ENCODE assay signal across 8 mouse cellular contexts in the genomic region with DNA sequence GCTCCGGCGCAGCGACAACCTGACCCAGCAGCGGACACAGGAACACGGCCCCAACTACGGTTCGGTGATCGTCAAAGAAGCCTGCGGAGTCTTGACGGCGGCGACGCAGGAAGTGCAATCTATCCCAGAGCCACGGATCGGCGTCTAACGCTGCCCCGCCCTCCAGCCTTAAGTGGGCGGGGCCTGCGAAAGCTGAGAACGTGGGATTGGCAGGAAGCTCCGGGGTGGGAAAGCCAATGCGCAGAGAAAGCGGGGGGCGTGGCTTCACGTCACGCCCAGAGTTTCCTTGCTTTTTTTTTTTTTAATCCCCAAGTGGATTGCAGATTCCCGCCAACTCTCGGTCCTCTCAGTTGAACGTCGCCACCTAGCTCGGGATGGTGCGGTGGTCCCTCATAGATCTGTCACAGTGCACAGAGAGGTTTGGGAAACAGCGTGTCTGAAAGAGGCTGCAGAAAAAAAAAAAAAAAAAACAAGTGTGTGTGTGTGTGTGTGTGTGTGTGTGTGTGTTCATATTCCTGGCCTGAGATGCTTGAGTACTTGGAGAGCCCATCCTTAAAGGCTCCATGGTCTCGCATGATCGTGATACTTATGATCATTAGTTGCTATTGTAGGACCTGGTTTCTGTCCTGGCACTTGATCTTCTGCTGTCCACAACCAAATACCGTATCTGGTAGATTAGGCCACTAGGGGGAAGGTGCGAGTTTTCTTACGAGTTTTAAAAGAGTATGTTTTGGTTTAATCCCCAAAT. TPM values are rescaled to one million over a fixed set of nuclear protein-coding genes. Genes with fewer than 3 reads are reported as not detected.
DNase-seq lines count a peak whose midpoint lies in the region; ATAC-seq and TF ChIP-seq lines count a peak whose summit lies in the region.

A gene (minus strand): TSS at position 114 of the 748 bp plus-strand sequence.

- peak; percentile 94 for ATAC-seq in forebrain, embryonic 11.5 days (replicated peaks; ENCODE audit: low FRiP score)
- ATAC-seq in heart, embryonic 16.5 days (replicated peaks; ENCODE audit: extremely low read depth, insufficient read depth, low FRiP score) = peak; percentile 91
- peak; percentile 96 for ATAC-seq in liver, embryonic 15.5 days (ENCODE audit: insufficient read depth)
- peak; percentile 92 for ATAC-seq in neural tube, embryonic 12.5 days (ENCODE audit: low FRiP score, low read depth)

- WGBS in forebrain, embryonic 11.5 days = under 1% methylated on average over 39 of the region's 39 CpGs
- under 1% methylated on average over 39 of the region's 39 CpGs for WGBS in heart, embryonic 16.5 days
- under 1% methylated on average over 39 of the region's 39 CpGs for WGBS in liver, embryonic 15.5 days (ENCODE audit: insufficient replicate concordance)
- WGBS in neural tube, embryonic 12.5 days = under 1% methylated on average over 39 of the region's 39 CpGs

- peaks cover 5 to 18% of the 10 kb centered on the region in 2 experiments; a peak in 3 of 4 replicates for H3K4me1 ChIP-seq in CH12.LX (ENCODE audit: control insufficient read depth in 1 of 2, insufficient read depth in 2 of 2)
- no peaks in the 10 kb centered on the region; the same call in 1 of the 2 replicates for H3K4me1 ChIP-seq in forebrain, embryonic 11.5 days (replicated peaks; ENCODE audit: control insufficient read depth, insufficient read depth, low read length)
- peaks cover 13% of the 10 kb centered on the region for H3K4me1 ChIP-seq in heart, embryonic 16.5 days (ENCODE audit: control insufficient read depth, insufficient read depth, low read length)
- peaks cover 22% of the 10 kb centered on the region for H3K4me1 ChIP-seq in liver, embryonic 15.5 days (replicated peaks)
- H3K4me1 ChIP-seq in neural tube, embryonic 12.5 days = peaks cover 4% of the 10 kb centered on the region; the same call in 1 of the 2 replicates

- peak; percentile 77 for TF ChIP-seq POLR2A in CH12.LX (IDR thresholded peaks at IDR 0.05; ENCODE audit: low read depth, low read length)

- peaks cover 26% of the 10 kb centered on the region for H3K79me2 ChIP-seq in CH12.LX (replicated peaks; ENCODE audit: control insufficient read depth, extremely low read depth, insufficient read depth, poor library complexity, severe bottlenecking)

- peak within 1 kb of the TSS; percentile 76 to 95 (median 89) for H3K4me3 ChIP-seq in CH12.LX (replicated peaks in 1 of 3; ENCODE audit: low read depth in 2 of 3, low read length in 2 of 3, poor library complexity in 1 of 3)
- peak within 1 kb of the TSS; percentile 69 for H3K4me3 ChIP-seq in forebrain, embryonic 11.5 days (ENCODE audit: low read depth, low read length)
- peak within 1 kb of the TSS; percentile 96 for H3K4me3 ChIP-seq in heart, embryonic 16.5 days (ENCODE audit: low read length)
- peak within 1 kb of the TSS; percentile 77 for H3K4me3 ChIP-seq in liver, embryonic 15.5 days (replicated peaks)
- peak within 1 kb of the TSS; percentile 93 for H3K4me3 ChIP-seq in neural tube, embryonic 12.5 days

- peak within 1 kb of the TSS; percentile 44 for H3K27ac ChIP-seq in CH12.LX (ENCODE audit: insufficient read depth, low read depth)
- peak within 1 kb of the TSS; percentile 41; the same call in 1 of the 2 replicates for H3K27ac ChIP-seq in forebrain, embryonic 11.5 days (ENCODE audit: low read depth, low read length)
- H3K27ac ChIP-seq in heart, embryonic 16.5 days (ENCODE audit: low read length) = peak within 1 kb of the TSS; percentile 71
- H3K27ac ChIP-seq in liver, embryonic 15.5 days (replicated peaks) = peak within 1 kb of the TSS; percentile 83
- no peak within 1 kb of the TSS for H3K27ac ChIP-seq in neural tube, embryonic 12.5 days

- TF ChIP-seq RAD21 in CH12.LX (IDR thresholded peaks at IDR 0.05; ENCODE audit: low read depth, low read length) = peak; percentile 71

- peak; percentile 98 for DNase-seq in CH12.LX (ENCODE audit: extremely low read depth)
- peak; percentile 98 for DNase-seq in c-Kit-positive CD71-positive TER-119-negative erythroid progenitor cells, embryonic 14.5 days (ENCODE audit: low read depth)
- peak; percentile 98 for DNase-seq in forebrain, embryonic 11.5 days (ENCODE audit: low spot score)
- peak; percentile 97 to 98 for DNase-seq in kidney, postnatal 36 days
- peak; percentile 99 for DNase-seq in telencephalon, adult 2 months (ENCODE audit: low read depth, low spot score)

- peak; percentile 32 to 72; a peak in 3 of 4 replicates for TF ChIP-seq CTCF in CH12.LX (conservative IDR thresholded peaks at IDR 0.05 in 1 of 2, IDR thresholded peaks at IDR 0.05 in 1 of 2; ENCODE audit: low read depth in 2 of 2, low read length in 2 of 2)

- no peak for TF ChIP-seq EP300 in CH12.LX (IDR thresholded peaks at IDR 0.05; ENCODE audit: low read length)

- H3K4me2 ChIP-seq in CH12.LX (ENCODE audit: insufficient read depth, low read depth, poor library complexity, severe bottlenecking) = peak within 1 kb of the TSS; percentile 98
- peak within 1 kb of the TSS; percentile 87 for H3K4me2 ChIP-seq in forebrain, embryonic 11.5 days (ENCODE audit: low read depth, low read length, severe bottlenecking)
- peak within 1 kb of the TSS; percentile 93 for H3K4me2 ChIP-seq in heart, embryonic 16.5 days (ENCODE audit: low read depth, low read length)
- H3K4me2 ChIP-seq in liver, embryonic 15.5 days = peak within 1 kb of the TSS; percentile 78
- H3K4me2 ChIP-seq in neural tube, embryonic 12.5 days (replicated peaks) = peak within 1 kb of the TSS; percentile 87

- H3K27me3 ChIP-seq in CH12.LX (replicated peaks) = no peaks in the 10 kb centered on the region
- H3K27me3 ChIP-seq in forebrain, embryonic 11.5 days (ENCODE audit: control insufficient read depth, insufficient read depth, low read length) = no peaks in the 10 kb centered on the region
- no peaks in the 10 kb centered on the region for H3K27me3 ChIP-seq in heart, embryonic 16.5 days (ENCODE audit: control insufficient read depth, insufficient read depth, low read length)
- H3K27me3 ChIP-seq in liver, embryonic 15.5 days = no peaks in the 10 kb centered on the region
- H3K27me3 ChIP-seq in neural tube, embryonic 12.5 days (replicated peaks) = no peaks in the 10 kb centered on the region

- H3K9ac ChIP-seq in CH12.LX (ENCODE audit: insufficient read depth, low read depth) = peak within 1 kb of the TSS; percentile 92
- H3K9ac ChIP-seq in forebrain, embryonic 11.5 days (ENCODE audit: low read length) = peak within 1 kb of the TSS; percentile 80
- peak within 1 kb of the TSS; percentile 95 for H3K9ac ChIP-seq in heart, embryonic 16.5 days (ENCODE audit: low read length)
- peak within 1 kb of the TSS; percentile 86 for H3K9ac ChIP-seq in liver, embryonic 15.5 days
- H3K9ac ChIP-seq in neural tube, embryonic 12.5 days = peak within 1 kb of the TSS; percentile 91

- in situ Hi-C loops in CH12.LX (cut with MboI; ENCODE audit: low pct_ligation_motif_present, low pct_unique_long_range_greater_than_20kb, low sequenced_read_pairs) = no loop called here

- H3K9me3 ChIP-seq in CH12.LX (replicated peaks; ENCODE audit: low read length) = no peaks in the 10 kb centered on the region
- no peaks in the 10 kb centered on the region for H3K9me3 ChIP-seq in forebrain, embryonic 11.5 days (ENCODE audit: control insufficient read depth, low read length)
- no peaks in the 10 kb centered on the region for H3K9me3 ChIP-seq in heart, embryonic 16.5 days (replicated peaks; ENCODE audit: control insufficient read depth, low read length)
- H3K9me3 ChIP-seq in liver, embryonic 15.5 days (replicated peaks) = no peaks in the 10 kb centered on the region
- no peaks in the 10 kb centered on the region for H3K9me3 ChIP-seq in neural tube, embryonic 12.5 days

- H3K36me3 ChIP-seq in CH12.LX (replicated peaks in 1 of 2; ENCODE audit: control insufficient read depth in 1 of 2, insufficient read depth in 1 of 2, low read length in 1 of 2) = peaks cover 20 to 29% of the 10 kb centered on the region in 2 experiments
- H3K36me3 ChIP-seq in forebrain, embryonic 11.5 days (ENCODE audit: control insufficient read depth, insufficient read depth, low read length) = no peaks in the 10 kb centered on the region; the same call in 1 of the 2 replicates
- peaks cover 16% of the 10 kb centered on the region for H3K36me3 ChIP-seq in heart, embryonic 16.5 days (ENCODE audit: control insufficient read depth, insufficient read depth)
- H3K36me3 ChIP-seq in liver, embryonic 15.5 days (replicated peaks) = peaks cover 29% of the 10 kb centered on the region
- peaks cover 17% of the 10 kb centered on the region for H3K36me3 ChIP-seq in neural tube, embryonic 12.5 days

- dilution Hi-C loops in CH12.LX (cut with MboI; ENCODE audit: extremely low pct_ligation_motif_present, extremely low pct_unique_long_range_greater_than_20kb, low sequenced_read_pairs) = no loop called here

TF ChIP-seq in CH12.LX, 34 proteins besides CTCF, POLR2A, EP300 and RAD21 (continues in another document):
- TF ChIP-seq GABPA (IDR thresholded peaks at IDR 0.05; ENCODE audit: insufficient replicate concordance, low read depth, low read length) (peak; percentile 34; the same call in 1 of the 2 replicates), CHD1 (IDR thresholded peaks at IDR 0.05; ENCODE audit: low read depth, low read length) (peak; percentile 89), JUND (conservative IDR thresholded peaks at IDR 0.05; ENCODE audit: low read depth, low read length) (0 out of 2 replicates have a peak, but pooled peaks have one; percentile 11), TCF12 (IDR thresholded peaks at IDR 0.05; ENCODE audit: low read depth, low read length) (peak; percentile 78), MAX (IDR thresholded peaks at IDR 0.05; ENCODE audit: low read length) (no peak; the same call in 1 of the 2 replicates), E2F4 (IDR thresholded peaks at IDR 0.05; ENCODE audit: insufficient replicate concordance, low read depth, low read length) (peak; percentile 91), SIN3A (IDR thresholded peaks at IDR 0.05; ENCODE audit: low read length) (peak; percentile 90), MYC (IDR thresholded peaks at IDR 0.05; ENCODE audit: low read depth, low read length) (no peak; the same call in 1 of the 2 replicates), TBP (conservative IDR thresholded peaks at IDR 0.05; ENCODE audit: low read depth, low read length) (0 out of 2 replicates have a peak, but pooled peaks have one; percentile 69), HCFC1 (IDR thresholded peaks at IDR 0.05; ENCODE audit: low read depth, low read length) (peak; percentile 95), MAZ (IDR thresholded peaks at IDR 0.05; ENCODE audit: low read depth, low read length) (0 out of 2 replicates have a peak, but pooled peaks have one; percentile 37), SMC3 (IDR thresholded peaks at IDR 0.05; ENCODE audit: low read depth, low read length) (peak; percentile 75)

RNA-seq across cellular contexts. Expression of the gene that starts here (rescaled TPM):
- total RNA-seq in CH12.LX (2012; rRNA removed) = 297 and 340 TPM in 2 replicates
- total RNA-seq in CH12.LX (2014; rRNA removed) = 706 and 745 TPM in 2 replicates
- polyA plus RNA-seq in CH12.LX (2012; ENCODE audit: insufficient read length, low read depth) = 372 and 393 TPM in 2 replicates
- polyA plus RNA-seq in forebrain, embryonic 11.5 days (2014; fragmentation: Nextera tagmentation; extraction: Ambion mirVana) = 476 and 477 TPM in 2 replicates
- polyA plus RNA-seq in heart, embryonic 16.5 days (2015; fragmentation: Nextera tagmentation; extraction: Ambion mirVana) = 326 and 353 TPM in 2 replicates
- polyA plus RNA-seq in liver, embryonic 15.5 days (2015; fragmentation: Nextera tagmentation; extraction: Ambion mirVana) = 239 and 245 TPM in 2 replicates
- polyA plus RNA-seq in neural tube, embryonic 12.5 days (2016; fragmentation: Nextera tagmentation; extraction: Ambion mirVana) = 368 and 370 TPM in 2 replicates
